Mouse (Mus musculus) forebrain, postnatal 0 days (tissue): ENCODE data around the gene Syt1. TPM values are rescaled to one million over a fixed set of nuclear protein-coding genes. Genes with fewer than 3 reads are reported as not detected.

Source experiments
- ATAC-seq: fragments of 200-750 bp; cut with Nextera tagmentation; 2 replicates; pipeline ENCODE4 v1.8.0; 2017; ENCODE audit warnings: mild to moderate bottlenecking, moderate library complexity
- DNase-seq: peaks from one replicate; pipeline ENCODE4 v3.0.0-alpha.2; 2015
- H3K27ac ChIP-seq: fragments of 300-500 bp; sonication (generic); 2 replicates; pipeline ENCODE4 v1.5.1; 2014; ENCODE audit warnings: low read depth, mild to moderate bottlenecking, antibody characterized with exemption, low read length, moderate library complexity, mixed read lengths
- H3K27me3 ChIP-seq: fragments of 300-500 bp; sonication (generic); 2 replicates; pipeline ENCODE4 v1.6.1; 2014; ENCODE audit warnings: mild to moderate bottlenecking, low read length, mixed read lengths; ENCODE audit not compliant: insufficient read depth
- H3K36me3 ChIP-seq: fragments of 300-500 bp; sonication (generic); 2 replicates; pipeline ENCODE4 v1.6.1; 2014; ENCODE audit warnings: mild to moderate bottlenecking, moderate library complexity; ENCODE audit not compliant: insufficient read depth
- H3K4me1 ChIP-seq: fragments of 300-500 bp; sonication (generic); 2 replicates; pipeline ENCODE4 v1.6.1; 2014; ENCODE audit warnings: antibody characterized with exemption; ENCODE audit not compliant: insufficient read depth
- H3K4me2 ChIP-seq: fragments of 300-500 bp; sonication (generic); 2 replicates; pipeline ENCODE4 v1.6.1; 2014; ENCODE audit warnings: low read depth, mild to moderate bottlenecking, moderate library complexity
- H3K4me3 ChIP-seq: fragments of 300-500 bp; sonication (generic); 2 replicates; pipeline ENCODE4 v1.5.1; 2014; ENCODE audit warnings: low read depth, low read length, mixed read lengths
- H3K9ac ChIP-seq: fragments of 300-500 bp; sonication (generic); 2 replicates; pipeline ENCODE4 v1.6.1; 2014; ENCODE audit warnings: mild to moderate bottlenecking
- H3K9me3 ChIP-seq: fragments of 300-500 bp; sonication (generic); 2 replicates; pipeline ENCODE4 v1.6.1; 2016; ENCODE audit warnings: low read length
- CTCF ChIP-seq: sonication (generic); IDR thresholded peaks from 2 replicates; pipeline ENCODE4 v1.5.1; 2016; ENCODE audit warnings: antibody characterized with exemption, control low read depth, low read depth
- WGBS: fragments of 180-500 bp; shearing (Covaris S2); extraction: QIAGEN DNeasy Blood & Tissue Kit; methylation state at CpG from one replicate; pipeline ENCODE4 v1.1.7; 2014; 5-methylcytosine and 5-hydroxymethylcytosine counted together
- polyA plus RNA-seq: library from polyadenylated mRNA; unstranded; fragments of >200 nt; fragmentation: Nextera tagmentation; extraction: Ambion mirVana; gene quantifications from 2 replicates; pipeline ENCODE4 v1.2.1, GENCODE M21; 2015
- total RNA-seq: library from RNA; depleted of rRNA; stranded (reverse); fragments of >200 nt; gene quantifications from 2 replicates; pipeline ENCODE4 v1.2.3, GENCODE M21; 2014

Gene Syt1
- total and polyA plus RNA-seq, 2 experiments from 2014 or later: 133 to 147 TPM

DNA sequence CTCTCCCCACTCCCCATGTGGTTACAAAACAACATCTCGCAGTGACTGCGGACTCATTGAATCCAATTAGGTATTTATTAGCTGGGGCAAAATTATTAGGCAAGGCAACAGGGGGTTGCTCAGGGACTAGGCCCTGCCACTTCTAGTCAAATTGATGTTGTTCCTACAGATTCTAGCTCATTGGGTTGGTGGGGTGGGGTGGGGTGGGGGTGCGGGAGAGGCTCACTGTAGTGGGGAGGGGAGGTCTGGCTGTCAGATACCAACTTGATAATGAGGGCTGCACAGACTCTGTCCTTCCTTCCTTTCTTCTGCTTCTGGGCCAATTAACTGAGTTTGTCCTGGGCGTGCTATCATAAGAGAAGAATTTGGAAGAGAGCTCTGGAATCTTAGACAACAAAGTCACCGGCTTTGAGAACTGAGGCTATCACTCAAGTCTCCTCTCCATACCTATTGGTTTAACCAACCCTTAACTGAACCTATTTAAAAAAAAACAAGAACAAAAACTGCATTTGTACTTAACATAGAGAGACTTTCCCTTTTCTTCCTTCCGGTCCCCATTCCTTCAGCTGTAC lies 441.1 kb downstream of the Syt1 start:
- Histone ChIP-seq H3K4me2 (no peak overlapping the region), H3K9me3 (no peaks in the 10 kb centered on the region), H3K27me3 (no peaks in the 10 kb centered on the region), H3K9ac (no peak overlapping the region), H3K4me3 (no peak overlapping the region), H3K36me3 (no peaks in the 10 kb centered on the region), H3K27ac (no peak overlapping the region), H3K4me1 (no peaks in the 10 kb centered on the region)
- DNase-seq: no peak
- ATAC-seq: no peak
- TF ChIP-seq CTCF: no peak
- 60% methylated on average over 6 of the region's 6 CpGs for WGBS

DNA sequence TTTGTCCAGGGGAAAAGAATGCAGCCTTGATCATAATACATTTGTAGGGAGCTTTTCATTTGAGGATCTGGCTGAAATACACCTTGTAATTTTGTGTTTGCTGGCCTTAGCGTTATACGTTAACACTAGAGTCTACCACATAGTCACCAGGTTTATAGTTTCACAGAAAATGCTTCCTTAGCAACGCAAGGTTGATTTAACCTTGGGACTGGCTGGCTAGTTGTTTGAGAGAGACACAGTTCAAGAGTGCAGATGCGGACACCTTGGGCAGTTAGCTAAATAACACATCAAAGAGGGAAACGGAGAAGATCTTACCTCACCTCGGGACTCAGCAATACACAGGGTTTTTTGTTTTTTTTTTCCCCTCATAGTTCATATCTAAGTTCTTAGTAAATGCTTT lies 441.9 kb downstream of the Syt1 start:
- DNase-seq: no peak
- WGBS: 60% methylated on average over 6 of the region's 6 CpGs
- no peak for ATAC-seq
- no peak for TF ChIP-seq CTCF
- no peaks in the 10 kb centered on the region for H3K27me3 ChIP-seq
- no peak overlapping the region for H3K4me2 ChIP-seq
- H3K4me3 ChIP-seq: no peak overlapping the region
- no peak overlapping the region for H3K9ac ChIP-seq
- no peaks in the 10 kb centered on the region for H3K4me1 ChIP-seq
- no peaks in the 10 kb centered on the region for H3K9me3 ChIP-seq
- H3K36me3 ChIP-seq: no peaks in the 10 kb centered on the region
- H3K27ac ChIP-seq: no peak overlapping the region

DNA sequence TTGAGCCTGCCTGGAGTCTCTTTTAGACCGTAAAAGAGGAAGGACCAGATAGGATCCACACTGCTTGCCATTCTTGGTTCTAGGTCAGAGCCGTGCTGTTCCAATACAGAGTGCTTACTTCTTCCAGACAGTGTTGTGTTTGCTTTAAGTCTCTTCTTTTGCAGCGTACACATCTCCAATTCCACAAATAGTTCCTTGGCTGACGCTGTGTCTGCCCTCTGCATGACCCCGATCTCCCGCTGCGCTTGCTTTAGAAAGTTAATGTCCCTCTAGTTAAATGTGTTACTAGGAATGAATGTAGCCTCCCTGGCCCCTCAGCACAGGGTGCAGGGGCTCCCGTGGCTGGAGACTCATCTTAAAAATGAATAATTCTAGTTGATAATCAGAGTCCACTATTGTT lies 442.6 kb downstream of the Syt1 start:
- Histone ChIP-seq H3K9ac (no peak overlapping the region), H3K27me3 (no peaks in the 10 kb centered on the region), H3K4me1 (no peaks in the 10 kb centered on the region), H3K27ac (no peak overlapping the region), H3K36me3 (no peaks in the 10 kb centered on the region), H3K4me2 (no peak overlapping the region), H3K9me3 (no peaks in the 10 kb centered on the region), H3K4me3 (no peak overlapping the region)
- WGBS: 25% methylated on average over 8 of the region's 8 CpGs
- no peak for TF ChIP-seq CTCF
- DNase-seq: no peak
- ATAC-seq: no peak; the same call in 1 of the 2 replicates

DNA sequence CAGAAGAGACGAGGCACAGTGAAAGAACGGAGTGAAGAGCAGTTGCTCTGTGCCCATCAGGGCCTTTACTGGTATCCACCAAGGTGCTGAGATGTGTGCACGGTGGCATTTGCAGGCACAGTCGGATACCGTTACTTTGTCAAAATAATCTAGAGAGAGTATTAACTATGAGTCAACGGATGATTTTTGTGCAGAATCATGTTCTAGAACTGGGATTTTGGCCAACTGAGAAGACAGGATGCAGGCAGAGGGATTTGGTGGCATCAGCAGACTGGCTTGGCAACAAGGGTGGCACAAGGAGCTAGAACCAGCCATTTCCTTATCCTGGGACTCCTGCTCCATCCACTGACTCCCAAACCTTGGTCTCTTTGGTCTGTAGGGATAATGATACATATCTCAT lies 443.3 kb downstream of the Syt1 start:
- Histone ChIP-seq H3K4me1 (no peaks in the 10 kb centered on the region), H3K4me2 (no peak overlapping the region), H3K4me3 (no peak overlapping the region), H3K27ac (no peak overlapping the region), H3K9ac (no peak overlapping the region), H3K36me3 (no peaks in the 10 kb centered on the region), H3K9me3 (no peaks in the 10 kb centered on the region), H3K27me3 (no peaks in the 10 kb centered on the region)
- ATAC-seq (no peak), DNase-seq (no peak)
- WGBS: 95% methylated on average over 6 of the region's 6 CpGs
- no peak for TF ChIP-seq CTCF

DNA sequence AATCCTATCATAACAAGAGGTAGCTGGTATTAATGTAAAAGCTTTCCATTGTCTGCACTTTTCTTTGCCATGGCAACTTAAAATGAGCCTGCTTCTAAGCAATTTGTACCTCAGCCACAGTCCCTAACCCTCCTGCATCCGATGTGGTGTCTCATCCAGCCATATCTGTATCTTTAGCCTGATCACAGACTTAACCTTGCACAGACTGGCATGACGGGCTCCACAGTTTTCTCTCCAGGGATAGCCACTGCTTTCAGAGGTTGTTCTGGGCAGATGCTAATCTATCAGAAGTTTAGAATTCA lies 451.2 kb downstream of the Syt1 start:
- no peaks in the 10 kb centered on the region for H3K9me3 ChIP-seq
- DNase-seq: no peak
- no peak overlapping the region for H3K4me2 ChIP-seq
- no peaks in the 10 kb centered on the region for H3K36me3 ChIP-seq
- TF ChIP-seq CTCF: no peak
- no peaks in the 10 kb centered on the region for H3K4me1 ChIP-seq
- H3K9ac ChIP-seq: no peak overlapping the region
- WGBS: 58% methylated on average over 2 of the region's 2 CpGs
- 0 out of 2 replicates have a peak overlapping the region, but pooled peaks have one; percentile 21 for H3K27ac ChIP-seq
- peak; percentile 78 for ATAC-seq
- no peaks in the 10 kb centered on the region for H3K27me3 ChIP-seq
- no peak overlapping the region for H3K4me3 ChIP-seq

DNA sequence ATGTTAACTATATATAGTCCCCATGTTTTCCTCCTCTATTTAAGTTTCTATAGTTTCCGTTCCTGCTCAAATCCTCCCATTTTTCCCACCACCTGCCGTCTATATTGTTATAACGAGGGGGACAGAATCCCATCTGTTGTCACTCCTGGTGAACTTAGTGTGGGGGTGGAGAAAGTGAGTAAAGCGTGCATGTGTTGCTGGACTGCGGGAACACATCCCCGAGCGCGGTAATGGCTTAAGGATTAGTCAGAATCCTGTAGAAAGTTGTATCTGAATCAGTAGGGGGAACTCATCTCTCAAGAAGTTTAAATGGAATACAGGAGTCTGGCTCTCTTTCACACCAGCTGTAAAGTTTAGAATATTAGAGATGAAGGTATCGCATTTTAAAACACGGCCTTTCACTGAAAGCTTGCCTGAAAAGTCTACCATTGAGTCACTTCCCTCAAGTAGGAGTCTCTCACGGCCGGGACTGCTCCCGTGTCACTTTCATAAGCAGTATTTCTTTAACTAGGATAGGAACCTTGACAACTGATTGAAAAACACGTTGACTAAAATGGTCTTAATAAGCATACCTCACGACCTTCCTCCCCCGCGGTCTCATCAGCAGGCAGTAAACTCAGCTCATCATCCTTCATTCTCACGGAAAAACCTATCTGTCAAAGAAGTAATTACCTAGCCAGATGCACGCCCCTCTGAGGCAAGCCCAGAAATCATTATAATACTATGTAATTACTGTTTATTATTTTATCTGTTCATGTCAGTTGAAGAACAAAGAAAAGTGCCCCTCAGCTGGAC lies 451.8 kb downstream of the Syt1 start:
- H3K4me1 ChIP-seq: no peaks in the 10 kb centered on the region
- no peak overlapping the region for H3K9ac ChIP-seq
- H3K27me3 ChIP-seq: no peaks in the 10 kb centered on the region
- no peaks in the 10 kb centered on the region for H3K36me3 ChIP-seq
- H3K4me2 ChIP-seq: no peak overlapping the region
- ATAC-seq: no peak; the same call in none of the 2 replicates
- no peak overlapping the region for H3K4me3 ChIP-seq
- 55% methylated on average over 19 of the region's 19 CpGs for WGBS
- H3K27ac ChIP-seq: no peak overlapping the region
- no peak for DNase-seq
- no peaks in the 10 kb centered on the region for H3K9me3 ChIP-seq
- TF ChIP-seq CTCF: no peak

DNA sequence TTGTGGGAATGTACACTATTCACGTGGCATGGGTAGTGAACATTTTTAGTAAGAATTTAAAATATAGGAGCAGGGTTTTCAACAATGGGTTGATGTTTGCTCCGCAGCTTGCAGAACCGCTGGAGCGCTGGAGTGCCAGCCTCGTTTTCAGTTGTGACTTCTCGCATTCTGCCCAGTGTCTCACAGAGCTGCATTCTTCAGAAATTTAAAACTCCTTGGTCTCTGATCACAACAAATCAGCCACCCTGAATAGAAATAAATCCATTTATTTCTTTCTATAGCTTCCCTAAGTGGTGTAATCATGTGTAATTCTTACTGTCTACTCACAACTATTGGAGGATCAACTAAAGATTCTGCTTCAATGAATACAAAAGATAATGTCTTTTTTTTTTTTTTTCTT lies 458.2 kb downstream of the Syt1 start:
- Histone ChIP-seq H3K4me1 (no peaks in the 10 kb centered on the region), H3K9ac (no peak overlapping the region), H3K27me3 (no peaks in the 10 kb centered on the region), H3K27ac (no peak overlapping the region), H3K4me3 (no peak overlapping the region), H3K9me3 (no peaks in the 10 kb centered on the region), H3K4me2 (no peak overlapping the region), H3K36me3 (no peaks in the 10 kb centered on the region)
- ATAC-seq: no peak
- no peak for DNase-seq
- no peak for TF ChIP-seq CTCF
- WGBS: 45% methylated on average over 6 of the region's 6 CpGs
